In genomic region chr11:6274387-6275093, GRCm38 (mm10) we compare ENCODE assay signal across 7 mouse cellular contexts. TPM values are rescaled to one million over a fixed set of nuclear protein-coding genes. Genes with fewer than 3 reads are reported as not detected.
DNase-seq lines count a peak whose midpoint lies in the region; ATAC-seq lines count a peak whose summit lies in the region.

Gene Tmed4, minus strand, starts transcription at chr11:6274870.

- ATAC-seq in embryonic facial prominence, embryonic 11.5 days (replicated peaks; ENCODE audit: insufficient number of reproducible peaks, low FRiP score, low TSS enrichment, low read depth), result peak; percentile 96
- ATAC-seq in granulocyte monocyte progenitor cell, adult 5-6 weeks (replicated peaks; ENCODE audit: poor library complexity, severe bottlenecking), result peak; percentile 92
- peak; percentile 96 for ATAC-seq in midbrain, embryonic 13.5 days

- H3K27me3 ChIP-seq in embryonic facial prominence, embryonic 11.5 days (ENCODE audit: control insufficient read depth, insufficient read depth, low read length), result no peaks in the 10 kb centered on the region
- no peaks in the 10 kb centered on the region for H3K27me3 ChIP-seq in limb, embryonic 10.5 days (ENCODE audit: low read depth, poor library complexity, severe bottlenecking)
- H3K27me3 ChIP-seq in midbrain, embryonic 13.5 days, result no peaks in the 10 kb centered on the region

- peaks cover 4% of the 10 kb centered on the region for H3K36me3 ChIP-seq in embryonic facial prominence, embryonic 11.5 days (replicated peaks; ENCODE audit: control insufficient read depth, insufficient read depth, low read depth, low read length)
- H3K36me3 ChIP-seq in limb, embryonic 10.5 days, result peaks cover 36% of the 10 kb centered on the region
- peaks cover 30% of the 10 kb centered on the region for H3K36me3 ChIP-seq in midbrain, embryonic 13.5 days

- peak within 1 kb of the TSS; percentile 90 for H3K9ac ChIP-seq in embryonic facial prominence, embryonic 11.5 days (replicated peaks; ENCODE audit: low read length)
- peak within 1 kb of the TSS; percentile 98 for H3K9ac ChIP-seq in midbrain, embryonic 13.5 days (replicated peaks)

- peak; percentile 99 for DNase-seq in adrenal gland, postnatal 14 days
- DNase-seq in embryonic facial prominence, embryonic 11.5 days (ENCODE audit: low spot score), result peak; percentile 99
- DNase-seq in kidney, adult 11 months, result peak; percentile 98
- peak; percentile 98 for DNase-seq in limb, embryonic 10.5 days (ENCODE audit: low spot score)
- DNase-seq in spleen, adult 12 weeks (ENCODE audit: low spot score), result peak; percentile 83

- no peaks in the 10 kb centered on the region for H3K4me1 ChIP-seq in embryonic facial prominence, embryonic 11.5 days (ENCODE audit: control insufficient read depth, insufficient read depth, low read length)
- peaks cover 12% of the 10 kb centered on the region for H3K4me1 ChIP-seq in limb, embryonic 10.5 days
- peaks cover 32% of the 10 kb centered on the region for H3K4me1 ChIP-seq in midbrain, embryonic 13.5 days (replicated peaks)

- under 1% methylated on average over 39 of the region's 39 CpGs for WGBS in embryonic facial prominence, embryonic 11.5 days
- WGBS in limb, embryonic 10.5 days, result 1% methylated on average over 39 of the region's 39 CpGs
- WGBS in midbrain, embryonic 13.5 days, result under 1% methylated on average over 39 of the region's 39 CpGs

- H3K4me3 ChIP-seq in embryonic facial prominence, embryonic 11.5 days (ENCODE audit: low read depth, low read length), result peak within 1 kb of the TSS; percentile 68
- H3K4me3 ChIP-seq in limb, embryonic 10.5 days, result peak within 1 kb of the TSS; percentile 90
- peak within 1 kb of the TSS; percentile 98 for H3K4me3 ChIP-seq in midbrain, embryonic 13.5 days (replicated peaks)

- no peaks in the 10 kb centered on the region for H3K9me3 ChIP-seq in embryonic facial prominence, embryonic 11.5 days (replicated peaks; ENCODE audit: control insufficient read depth, low read length)
- no peaks in the 10 kb centered on the region for H3K9me3 ChIP-seq in limb, embryonic 10.5 days (replicated peaks)
- no peaks in the 10 kb centered on the region for H3K9me3 ChIP-seq in midbrain, embryonic 13.5 days

- H3K4me2 ChIP-seq in embryonic facial prominence, embryonic 11.5 days (ENCODE audit: low read depth, low read length), result peak within 1 kb of the TSS; percentile 66
- H3K4me2 ChIP-seq in midbrain, embryonic 13.5 days (replicated peaks), result peak within 1 kb of the TSS; percentile 95

- H3K27ac ChIP-seq in embryonic facial prominence, embryonic 11.5 days (replicated peaks; ENCODE audit: low read depth, low read length), result 0 out of 2 replicates have a peak within 1 kb of the TSS, but pooled peaks have one; percentile 0
- H3K27ac ChIP-seq in limb, embryonic 10.5 days, result peak within 1 kb of the TSS; percentile 88
- H3K27ac ChIP-seq in midbrain, embryonic 13.5 days, result peak within 1 kb of the TSS; percentile 92

RNA-seq across cellular contexts. Expression of gene Tmed4, which starts in this region (rescaled TPM):
- total RNA-seq in adrenal gland, postnatal 14 days (2021), result 87.9 and 88.6 TPM in 2 replicates
- polyA plus RNA-seq in embryonic facial prominence, embryonic 11.5 days (2014; fragmentation: Nextera tagmentation; extraction: Ambion mirVana), result 131 and 135 TPM in 2 replicates
- total RNA-seq in granulocyte monocyte progenitor cell, adult 5-6 weeks (2014; fragmentation: Nextera tagmentation), result 41.8 and 47.2 TPM in 2 replicates
- total RNA-seq in granulocyte monocyte progenitor cell, adult 5-6 weeks (2017), result 39.8 and 50.5 TPM in 2 replicates
- 100.0 and 105 TPM in 2 replicates for polyA plus RNA-seq in limb, embryonic 10.5 days (2016; fragmentation: Nextera tagmentation; extraction: Ambion mirVana)
- polyA plus RNA-seq in midbrain, embryonic 13.5 days (2015; fragmentation: Nextera tagmentation; extraction: Ambion mirVana), result 156 and 159 TPM in 2 replicates

Comparison
In these comparisons a context has a peak if more than half of its experiments do, and no peak if none do; other contexts are left out.
1. Peak in every context shown above with its lines: DNase-seq, ATAC-seq, H3K4me3 ChIP-seq and H3K27ac ChIP-seq.
2. H3K27ac ChIP-seq: peak in every context shown above with its lines; median percentile 92 in midbrain, embryonic 13.5 days; 88 in limb, embryonic 10.5 days; 0 in embryonic facial prominence, embryonic 11.5 days.